Mouse (Mus musculus) kidney, adult 2 months (tissue): ENCODE results near the gene Mypn. TPM values are rescaled to one million over a fixed set of nuclear protein-coding genes. Genes with fewer than 3 reads are reported as not detected.

Experiments
- DNase-seq: peaks from one replicate; pipeline ENCODE4 v3.0.0; 2021
- H3K27ac ChIP-seq: fragments of 200-500 bp; 2 replicates; pipeline ENCODE4 v1.5.1; 2012; ENCODE audit warnings: low read depth, low read length, control low read depth, inconsistent platforms; ENCODE audit not compliant: insufficient read depth
- H3K27me3 ChIP-seq: fragments of 200-500 bp; replicated peaks from 2 replicates; pipeline ENCODE4 v1.6.1; 2012; ENCODE audit warnings: mild to moderate bottlenecking, moderate library complexity, low read length, inconsistent platforms; ENCODE audit not compliant: control insufficient read depth, insufficient read depth
- H3K36me3 ChIP-seq: fragments of 200-500 bp; 2 replicates; pipeline ENCODE4 v1.6.1; 2012; ENCODE audit warnings: mild to moderate bottlenecking, moderate library complexity, low read length, inconsistent platforms; ENCODE audit not compliant: control insufficient read depth, insufficient read depth
- H3K4me1 ChIP-seq: fragments of 200-500 bp; 2 replicates; pipeline ENCODE4 v1.6.1; 2011; ENCODE audit warnings: low read length; ENCODE audit not compliant: control insufficient read depth, insufficient read depth
- H3K4me3 ChIP-seq: fragments of 200-500 bp; 2 replicates; pipeline ENCODE4 v1.5.1; 2011; ENCODE audit warnings: mild to moderate bottlenecking, low read depth, low read length, control low read depth; ENCODE audit not compliant: insufficient read depth
- CTCF ChIP-seq: fragments of 200-500 bp; conservative IDR thresholded peaks from 2 replicates; pipeline ENCODE4 v1.5.1; 2011; ENCODE audit warnings: low read depth, mild to moderate bottlenecking, control low read depth, low read length, moderate library complexity, mixed read lengths; ENCODE audit not compliant: insufficient read depth, insufficient read length
- POLR2A ChIP-seq: fragments of 200-500 bp; IDR thresholded peaks from one replicate; pipeline ENCODE4 v1.6.1; 2011; ENCODE audit warnings: low read depth, low read length, control low read depth
- WGBS: fragments of 180-500 bp; shearing (Covaris S2); methylation state at CpG from one replicate; pipeline ENCODE4 v1.1.7; 2018; 5-methylcytosine and 5-hydroxymethylcytosine counted together
- polyA plus RNA-seq: library from polyadenylated mRNA; depleted of rRNA; stranded (reverse); fragments of >200 nt; gene quantifications from 2 replicates; pipeline ENCODE4 v1.2.3, GENCODE M21; 2012

Gene Mypn
- polyA plus RNA-seq, 1 experiment, result 0.74 TPM

DNA sequence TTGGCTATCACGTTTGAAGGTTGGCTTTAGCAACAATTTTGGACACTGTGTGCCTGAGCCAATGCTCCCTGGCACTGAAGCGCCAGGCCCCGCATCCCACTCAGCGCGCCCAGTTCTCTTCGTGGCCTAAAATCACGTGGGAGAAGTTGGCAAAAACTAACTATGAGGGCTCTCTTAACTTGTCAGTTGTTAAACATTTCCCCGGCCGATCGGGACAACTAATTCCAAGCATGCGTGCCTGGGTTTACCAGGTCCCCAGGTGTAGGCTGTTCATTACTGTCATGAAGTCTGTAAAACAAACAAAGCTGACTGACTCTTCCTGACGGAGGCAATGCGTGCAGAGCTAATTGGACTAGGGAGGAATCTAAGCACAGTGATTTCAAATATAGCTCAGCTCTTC, 61.1 kb downstream of the Mypn start:
- DNase-seq, result peak; percentile 86

GRCm38 (mm10) chr10:63136436-63136835, 67.3 kb downstream of the Mypn start:
- no peaks in the 10 kb centered on the region for H3K27me3 ChIP-seq
- H3K27ac ChIP-seq, result no peak overlapping the region
- H3K36me3 ChIP-seq, result no peaks in the 10 kb centered on the region
- no peak for DNase-seq
- TF ChIP-seq CTCF, result no peak
- no peak for TF ChIP-seq POLR2A
- whole genome bisulfite sequencing, result 76% methylated on average over 6 of the region's 6 CpGs
- H3K4me3 ChIP-seq, result no peak overlapping the region
- H3K4me1 ChIP-seq, result no peaks in the 10 kb centered on the region

More for the DNA sequence above, 61.1 kb downstream of the Mypn start:
- Histone ChIP-seq H3K4me3 (no peak overlapping the region), H3K4me1 (peaks cover 3% of the 10 kb centered on the region; the same call in 1 of the 2 replicates), H3K27me3 (no peaks in the 10 kb centered on the region), H3K27ac (no peak overlapping the region), H3K36me3 (no peaks in the 10 kb centered on the region)
- WGBS, result 56% methylated on average over 13 of the region's 13 CpGs
- no peak for TF ChIP-seq CTCF
- no peak for TF ChIP-seq POLR2A

DNA sequence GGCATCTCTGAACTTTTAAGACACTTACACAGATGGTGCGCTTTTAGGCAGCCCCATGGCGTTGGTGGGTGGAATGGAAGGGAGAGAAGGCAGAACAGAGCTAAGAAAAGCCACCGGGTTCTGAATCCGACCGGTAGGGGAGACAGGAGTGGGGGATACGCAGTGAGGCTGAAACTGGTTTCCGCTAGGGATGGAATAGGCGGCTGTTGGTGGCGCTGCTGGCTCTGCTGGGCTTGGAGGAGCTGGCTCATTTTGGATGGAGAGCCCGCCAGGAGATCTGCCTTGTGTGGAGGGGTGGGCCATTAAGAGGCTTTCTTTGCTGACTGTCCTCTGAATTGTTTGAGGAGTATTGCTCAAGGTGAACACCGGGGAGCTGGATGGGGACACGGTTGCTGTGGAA, 68.1 kb downstream of the Mypn start:
- DNase-seq, result no peak
- TF ChIP-seq CTCF, result no peak
- TF ChIP-seq POLR2A, result no peak
- Histone ChIP-seq H3K27me3 (no peaks in the 10 kb centered on the region), H3K36me3 (no peaks in the 10 kb centered on the region), H3K4me3 (no peak overlapping the region), H3K4me1 (no peaks in the 10 kb centered on the region), H3K27ac (no peak overlapping the region)
- WGBS, result 65% methylated on average over 12 of the region's 12 CpGs

DNA sequence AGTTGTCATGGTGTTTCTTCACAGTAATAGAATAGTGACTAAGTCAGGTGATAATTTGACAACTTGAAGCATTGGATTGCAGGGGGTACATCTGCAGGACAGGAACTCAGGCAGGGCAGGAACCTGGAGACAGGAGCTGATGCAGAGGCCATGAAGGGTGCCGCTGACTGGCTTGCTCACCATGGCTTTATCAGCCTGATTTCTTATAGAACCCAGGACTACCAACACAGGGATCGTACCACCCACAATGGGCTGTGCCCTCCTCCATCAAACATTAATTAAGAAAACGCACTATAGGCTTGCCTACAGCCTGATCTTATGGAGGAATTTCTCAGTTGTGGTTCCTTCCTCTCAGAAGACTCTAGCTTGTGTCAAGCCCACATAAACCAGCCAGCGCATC, 70.4 kb downstream of the Mypn start:
- 93% methylated on average over 4 of the region's 4 CpGs for WGBS
- H3K4me3 ChIP-seq, result no peak overlapping the region
- H3K4me1 ChIP-seq, result no peaks in the 10 kb centered on the region
- TF ChIP-seq POLR2A (no peak), CTCF (no peak)
- H3K36me3 ChIP-seq, result no peaks in the 10 kb centered on the region
- H3K27me3 ChIP-seq, result no peaks in the 10 kb centered on the region
- no peak overlapping the region for H3K27ac ChIP-seq
- no peak for DNase-seq

GRCm38 (mm10) chr10:63132356-63132755, 71.4 kb downstream of the Mypn start:
- no peak for DNase-seq
- Histone ChIP-seq H3K27me3 (no peaks in the 10 kb centered on the region), H3K4me3 (no peak overlapping the region), H3K27ac (no peak overlapping the region), H3K36me3 (no peaks in the 10 kb centered on the region), H3K4me1 (no peaks in the 10 kb centered on the region)
- TF ChIP-seq POLR2A, result no peak
- TF ChIP-seq CTCF, result no peak
- 85% methylated on average over 6 of the region's 6 CpGs for WGBS

DNA sequence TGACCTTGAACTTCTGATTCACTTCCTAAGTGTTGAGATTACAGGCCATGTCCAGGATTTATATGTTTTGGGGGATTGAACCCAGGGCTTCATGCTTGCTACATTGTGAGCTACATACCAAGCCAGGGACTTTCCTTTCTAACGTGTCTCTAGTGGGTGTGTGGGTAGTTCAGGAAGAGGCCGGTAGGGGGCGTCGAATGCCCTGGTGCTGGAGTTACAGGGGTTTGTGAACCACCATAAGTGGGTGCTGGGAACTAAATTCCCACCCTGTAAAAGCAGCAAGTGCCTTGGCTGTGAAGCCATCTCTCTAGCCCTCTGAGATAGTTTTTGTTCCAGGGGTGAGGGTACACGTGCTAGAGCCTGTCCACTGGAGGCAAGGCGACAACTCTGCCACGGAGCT, 73.3 kb downstream of the Mypn start:
- H3K27ac ChIP-seq, result no peak overlapping the region

GRCm38 (mm10) chr10:63128256-63128655, 75.5 kb downstream of the Mypn start:
- H3K27ac ChIP-seq, result no peak overlapping the region
- no peak for DNase-seq
- H3K4me3 ChIP-seq, result no peak overlapping the region
- 68% methylated on average over 7 of the region's 7 CpGs for WGBS
- H3K36me3 ChIP-seq, result no peaks in the 10 kb centered on the region
- no peaks in the 10 kb centered on the region for H3K4me1 ChIP-seq
- no peaks in the 10 kb centered on the region for H3K27me3 ChIP-seq
- TF ChIP-seq CTCF, result no peak
- TF ChIP-seq POLR2A, result no peak

More for the DNA sequence above, 73.3 kb downstream of the Mypn start:
- no peak overlapping the region for H3K4me3 ChIP-seq
- TF ChIP-seq CTCF (no peak), POLR2A (no peak)
- 78% methylated on average over 7 of the region's 7 CpGs for WGBS
- H3K4me1 ChIP-seq, result no peaks in the 10 kb centered on the region
- DNase-seq, result no peak
- no peaks in the 10 kb centered on the region for H3K27me3 ChIP-seq
- H3K36me3 ChIP-seq, result no peaks in the 10 kb centered on the region
